Mouse (Mus musculus) ovary, adult 10 weeks (tissue): ENCODE measurements around the gene Tmem50b. TPM values are rescaled to one million over a fixed set of nuclear protein-coding genes. Genes with fewer than 3 reads are reported as not detected.

Experiments used
- polyA plus RNA-seq: library from polyadenylated mRNA; stranded (reverse); fragments of 350-450 nt; fragmentation: Illumina TruSeq; extraction: RNeasy Lipid Tissue Mini Kit (QIAGEN cat#74804); gene quantifications from one replicate; pipeline ENCODE4 v1.2.3, GENCODE M21; 2014

Tmem50b gene
- polyA plus RNA-seq = 61.8 TPM

GRCm38 (mm10) chr16:91597672-91598010, at the start of gene Tmem50b:
Tmem50b (minus strand) TSS chr16:91597800.

GRCm38 (mm10) chr16:91646681-91647419, 49.2 kb upstream of the Tmem50b start, which contains the start of gene Gart:
Gart (minus strand) TSS chr16:91646952.

GRCm38 (mm10) chr16:91618511-91619501, 21.2 kb upstream of the Tmem50b start, which contains the start of gene Dnajc28:
Dnajc28 (minus strand) TSS chr16:91619026.

GRCm38 (mm10) chr16:91546836-91547741, 50.5 kb downstream of the Tmem50b start, which contains the start of gene Ifngr2:
Ifngr2 (plus strand) TSS chr16:91547072.

Other genes with a start within 250 kb of the Tmem50b start
- 133 TPM for gene Ifnar2, start 225.0 kb downstream of the Tmem50b start, polyA plus RNA-seq
- gene Gm21970, start 206.1 kb downstream of the Tmem50b start, polyA plus RNA-seq = not detected
- 66.7 TPM for gene Il10rb, start 191.6 kb downstream of the Tmem50b start, polyA plus RNA-seq
- gene Ifnar1, start 112.6 kb downstream of the Tmem50b start, polyA plus RNA-seq = 209 TPM
- gene Ifngr2, start 50.7 kb downstream of the Tmem50b start, polyA plus RNA-seq = 37.8 TPM
- 20.7 TPM for gene Dnajc28, start 21.2 kb upstream of the Tmem50b start, polyA plus RNA-seq
- 26.3 TPM for gene Gart, start 49.2 kb upstream of the Tmem50b start, polyA plus RNA-seq
- 456 TPM for gene Son, start 49.7 kb upstream of the Tmem50b start, polyA plus RNA-seq
- gene Donson, start 91.0 kb upstream of the Tmem50b start, polyA plus RNA-seq = 12.1 TPM
- 120 TPM for gene Cryzl1, start 131.2 kb upstream of the Tmem50b start, polyA plus RNA-seq
- 73.5 TPM for gene Itsn1, start 131.5 kb upstream of the Tmem50b start, polyA plus RNA-seq